Mouse (Mus musculus): ENCODE measurements around the gene Mllt6.

DNA sequence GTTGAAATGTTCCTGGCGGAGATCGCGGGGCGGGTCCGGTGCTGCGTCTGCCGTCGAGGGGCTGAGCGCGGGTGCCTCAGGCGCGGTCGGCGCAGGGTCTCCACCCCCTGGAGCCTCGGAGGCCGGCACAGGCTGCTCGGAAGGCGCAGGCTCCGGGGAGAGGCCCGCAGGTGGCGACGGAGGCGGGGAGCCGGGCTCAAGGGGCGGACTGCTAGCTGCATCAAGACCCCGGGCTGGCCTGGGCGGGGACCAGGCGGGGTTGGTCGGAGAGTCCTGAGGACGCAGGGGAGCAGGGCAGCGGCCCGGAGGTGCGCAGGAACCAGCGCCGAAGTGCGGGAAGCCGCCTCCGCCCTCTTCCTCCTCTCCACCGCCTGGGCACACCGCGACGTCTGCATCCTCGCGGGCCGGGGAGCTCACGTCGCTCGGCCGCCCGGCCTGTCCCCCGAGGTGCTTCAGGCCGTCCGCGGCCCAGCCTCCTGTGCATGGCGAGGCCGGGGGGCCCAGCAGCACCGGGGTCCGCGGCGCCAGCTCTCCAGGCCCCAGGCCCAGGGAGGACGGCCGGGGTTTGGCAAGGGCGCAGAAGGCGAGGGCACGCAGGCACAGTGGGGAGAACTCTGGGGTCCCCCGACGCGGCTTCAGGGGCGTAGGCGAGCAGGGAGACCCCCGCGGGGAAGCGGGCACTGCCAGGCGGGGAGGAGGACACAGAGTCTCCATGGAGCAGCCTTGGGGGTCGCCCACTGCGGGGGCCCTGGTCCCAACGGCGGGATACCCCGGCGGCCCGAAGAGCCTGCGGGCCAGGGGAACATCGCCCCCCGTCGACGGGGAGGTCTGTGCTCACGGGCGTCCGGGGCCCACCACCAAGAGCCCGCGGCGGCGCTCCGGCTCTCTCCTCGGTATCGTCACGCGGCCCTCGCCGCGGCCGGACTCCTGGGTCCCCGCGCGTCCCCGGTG, 34.4 kb upstream of the Mllt6 start:
- TF ChIP-seq CTCF (IDR thresholded peaks at IDR 0.05; ENCODE audit: low read depth, low read length), result no peak
- no peak for TF ChIP-seq POLR2A (IDR thresholded peaks at IDR 0.05; ENCODE audit: borderline replicate concordance, low read depth, low read length)
